Mouse (Mus musculus): Measurements from ENCODE around the gene C130026I21Rik. TPM values are rescaled to one million over a fixed set of nuclear protein-coding genes. Genes with fewer than 3 reads are reported as not detected.
"Not testable (repeated sequence)": the region's sequence is repeated elsewhere in the genome, so short reads cannot be mapped to it uniquely, and the experiment has no call there.

Gene C130026I21Rik
- polyA plus RNA-seq, 1 experiment from 2014 or later, result 0.26 TPM

- ATAC-seq; H3K27me3 ChIP-seq (ENCODE audit: control insufficient read depth, insufficient read depth, low read depth, low read length); H3K4me1 ChIP-seq (ENCODE audit: control insufficient read depth, insufficient read depth, low read length); H3K9ac ChIP-seq (ENCODE audit: low read depth, low read length); H3K27ac ChIP-seq (ENCODE audit: low read length); H3K9me3 ChIP-seq (replicated peaks; ENCODE audit: control insufficient read depth, low read length, poor library complexity, severe bottlenecking); H3K36me3 ChIP-seq (ENCODE audit: control insufficient read depth, insufficient read depth, low read length); H3K4me2 ChIP-seq (ENCODE audit: low read length); H3K4me3 ChIP-seq (ENCODE audit: low read depth, low read length): not testable (repeated sequence)
- WGBS, result 81% methylated on average over 6 of the region's 7 CpGs
Observed at GRCm38 (mm10) chr1:85093011-85093572, 177.3 kb downstream of the C130026I21Rik start.

DNA sequence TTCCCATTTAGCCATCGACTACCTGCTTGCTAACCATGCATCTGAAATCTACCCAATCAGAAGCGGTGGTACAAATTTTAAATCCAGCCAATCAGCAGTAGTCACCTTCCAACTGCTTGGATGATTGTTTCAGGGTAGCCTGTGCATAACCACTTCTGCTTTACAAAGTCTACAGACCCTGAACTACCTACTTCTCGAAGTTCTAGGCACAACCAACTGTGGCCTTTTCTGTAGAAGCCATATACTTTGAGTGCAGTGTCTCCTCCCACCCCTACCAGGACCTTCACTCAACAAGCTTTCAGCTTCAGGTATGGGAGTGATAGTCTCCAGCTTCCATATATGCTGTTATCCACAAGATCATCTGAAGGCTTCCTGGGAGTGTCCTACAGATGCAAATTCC, 178.2 kb downstream of the C130026I21Rik start:
- H3K27me3 ChIP-seq (ENCODE audit: control insufficient read depth, insufficient read depth, low read depth, low read length); H3K9ac ChIP-seq (ENCODE audit: low read depth, low read length); H3K4me3 ChIP-seq (ENCODE audit: low read depth, low read length); H3K4me2 ChIP-seq (ENCODE audit: low read length); ATAC-seq; H3K4me1 ChIP-seq (ENCODE audit: control insufficient read depth, insufficient read depth, low read length); H3K36me3 ChIP-seq (ENCODE audit: control insufficient read depth, insufficient read depth, low read length); H3K27ac ChIP-seq (ENCODE audit: low read length); H3K9me3 ChIP-seq (replicated peaks; ENCODE audit: control insufficient read depth, low read length, poor library complexity, severe bottlenecking): not testable (repeated sequence)
- WGBS, result 44% methylated on average over 1 of the region's 3 CpGs

DNA sequence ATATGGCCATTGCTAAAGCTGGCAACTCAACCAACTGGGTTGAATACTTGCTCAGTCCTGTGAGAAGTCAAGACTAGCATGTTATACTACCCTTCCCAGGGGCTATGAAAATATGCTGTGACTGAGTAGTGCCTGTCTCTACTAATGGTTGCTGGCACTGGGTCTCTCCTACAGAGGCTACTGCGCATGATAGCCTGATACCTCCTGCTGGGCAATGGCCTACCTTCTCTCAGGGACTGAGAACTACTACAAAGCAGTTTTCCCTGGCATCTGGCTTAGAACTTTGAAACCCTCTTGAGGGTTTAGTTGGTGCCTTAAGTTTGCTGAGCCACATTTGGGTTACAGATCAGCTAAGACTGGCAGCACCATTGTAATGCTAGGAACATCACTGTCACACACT, 184.2 kb downstream of the C130026I21Rik start:
- H3K9ac ChIP-seq (ENCODE audit: low read depth, low read length); ATAC-seq; H3K27me3 ChIP-seq (ENCODE audit: control insufficient read depth, insufficient read depth, low read depth, low read length); H3K4me2 ChIP-seq (ENCODE audit: low read length); H3K36me3 ChIP-seq (ENCODE audit: control insufficient read depth, insufficient read depth, low read length); H3K9me3 ChIP-seq (replicated peaks; ENCODE audit: control insufficient read depth, low read length, poor library complexity, severe bottlenecking); H3K4me3 ChIP-seq (ENCODE audit: low read depth, low read length); H3K27ac ChIP-seq (ENCODE audit: low read length); H3K4me1 ChIP-seq (ENCODE audit: control insufficient read depth, insufficient read depth, low read length): not testable (repeated sequence)
- WGBS, result 50% methylated on average over 1 of the region's 1 CpGs

DNA sequence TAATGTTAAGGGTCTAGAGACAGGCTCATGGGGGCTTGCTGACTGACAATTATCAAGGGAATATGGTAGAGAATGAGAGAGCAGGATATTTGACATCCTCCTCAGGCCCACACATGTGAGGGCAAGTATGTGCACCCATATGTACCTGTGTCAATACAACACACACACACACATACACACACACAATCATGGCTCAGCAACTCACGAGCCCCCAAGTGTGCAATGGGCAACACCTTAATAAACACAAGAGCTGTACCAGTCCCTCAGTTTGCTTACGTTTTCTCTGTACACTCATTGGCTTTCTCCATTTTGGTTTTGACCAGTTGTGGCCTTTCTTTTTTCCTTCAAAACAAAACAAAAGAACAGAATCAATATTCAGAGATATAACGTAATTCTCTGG, 185.6 kb downstream of the C130026I21Rik start:
- H3K27me3 ChIP-seq (ENCODE audit: control insufficient read depth, insufficient read depth, low read depth, low read length); H3K36me3 ChIP-seq (ENCODE audit: control insufficient read depth, insufficient read depth, low read length); H3K4me2 ChIP-seq (ENCODE audit: low read length); H3K9ac ChIP-seq (ENCODE audit: low read depth, low read length); ATAC-seq; H3K4me1 ChIP-seq (ENCODE audit: control insufficient read depth, insufficient read depth, low read length); H3K4me3 ChIP-seq (ENCODE audit: low read depth, low read length); H3K27ac ChIP-seq (ENCODE audit: low read length); H3K9me3 ChIP-seq (replicated peaks; ENCODE audit: control insufficient read depth, low read length, poor library complexity, severe bottlenecking): not testable (repeated sequence)
- WGBS, result 53% methylated on average over 3 of the region's 3 CpGs

- H3K27ac ChIP-seq (ENCODE audit: low read length); H3K36me3 ChIP-seq (ENCODE audit: control insufficient read depth, insufficient read depth, low read length); ATAC-seq: not testable (repeated sequence)
Observed at GRCm38 (mm10) chr1:85073099-85073498, 197.3 kb downstream of the C130026I21Rik start.

DNA sequence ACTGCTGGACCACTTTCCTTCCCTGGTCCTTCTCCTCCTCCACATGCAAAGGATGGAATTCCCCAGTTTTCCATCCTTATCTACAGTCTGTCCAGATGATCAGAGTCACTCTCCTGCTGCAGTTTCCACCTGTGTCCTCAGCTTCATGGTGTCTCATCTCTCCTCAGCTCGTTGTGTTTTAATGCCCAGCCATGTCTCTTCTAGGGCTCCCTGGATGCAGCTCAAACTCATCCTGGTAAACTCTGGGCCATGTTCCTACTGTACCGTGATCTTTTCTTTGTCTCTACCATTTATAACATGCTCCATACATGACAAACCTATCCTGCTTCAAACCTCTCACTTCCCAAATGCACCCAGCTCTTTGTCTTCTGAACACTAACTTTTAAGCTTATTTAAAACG, 198.7 kb downstream of the C130026I21Rik start:
- ATAC-seq; H3K9me3 ChIP-seq (replicated peaks; ENCODE audit: control insufficient read depth, low read length, poor library complexity, severe bottlenecking): not testable (repeated sequence)
- WGBS, result 69% methylated on average over 3 of the region's 3 CpGs

More at GRCm38 (mm10) chr1:85073099-85073498, 197.3 kb downstream of the C130026I21Rik start:
- not testable (repeated sequence) for H3K4me2 ChIP-seq (ENCODE audit: low read length); H3K4me3 ChIP-seq (ENCODE audit: low read depth, low read length); H3K9ac ChIP-seq (ENCODE audit: low read depth, low read length); H3K27me3 ChIP-seq (ENCODE audit: control insufficient read depth, insufficient read depth, low read depth, low read length); H3K4me1 ChIP-seq (ENCODE audit: control insufficient read depth, insufficient read depth, low read length); H3K9me3 ChIP-seq (replicated peaks; ENCODE audit: control insufficient read depth, low read length, poor library complexity, severe bottlenecking)
- 66% methylated on average over 3 of the region's 3 CpGs for WGBS

GRCm38 (mm10) chr1:85035801-85036200, 234.6 kb downstream of the C130026I21Rik start:
- not testable (repeated sequence) for ATAC-seq; H3K36me3 ChIP-seq (ENCODE audit: control insufficient read depth, insufficient read depth, low read length); H3K4me3 ChIP-seq (ENCODE audit: low read depth, low read length); H3K27me3 ChIP-seq (ENCODE audit: control insufficient read depth, insufficient read depth, low read depth, low read length); H3K9me3 ChIP-seq (replicated peaks; ENCODE audit: control insufficient read depth, low read length, poor library complexity, severe bottlenecking); H3K4me2 ChIP-seq (ENCODE audit: low read length); H3K27ac ChIP-seq (ENCODE audit: low read length); H3K4me1 ChIP-seq (ENCODE audit: control insufficient read depth, insufficient read depth, low read length); H3K9ac ChIP-seq (ENCODE audit: low read depth, low read length)
- WGBS, result 78% methylated on average over 4 of the region's 6 CpGs

More for the DNA sequence above, 198.7 kb downstream of the C130026I21Rik start:
- not testable (repeated sequence) for H3K27me3 ChIP-seq (ENCODE audit: control insufficient read depth, insufficient read depth, low read depth, low read length); H3K9ac ChIP-seq (ENCODE audit: low read depth, low read length); H3K27ac ChIP-seq (ENCODE audit: low read length); H3K4me1 ChIP-seq (ENCODE audit: control insufficient read depth, insufficient read depth, low read length); H3K4me2 ChIP-seq (ENCODE audit: low read length); H3K36me3 ChIP-seq (ENCODE audit: control insufficient read depth, insufficient read depth, low read length); H3K4me3 ChIP-seq (ENCODE audit: low read depth, low read length)

- WGBS, result 93% methylated on average over 3 of the region's 4 CpGs
- not testable (repeated sequence) for H3K9ac ChIP-seq (ENCODE audit: low read depth, low read length)
Observed at GRCm38 (mm10) chr1:85034394-85034793, 236.0 kb downstream of the C130026I21Rik start.

GRCm38 (mm10) chr1:85033616-85034015, 236.8 kb downstream of the C130026I21Rik start:
- not testable (repeated sequence) for H3K4me1 ChIP-seq (ENCODE audit: control insufficient read depth, insufficient read depth, low read length); H3K4me2 ChIP-seq (ENCODE audit: low read length); H3K9ac ChIP-seq (ENCODE audit: low read depth, low read length); H3K27me3 ChIP-seq (ENCODE audit: control insufficient read depth, insufficient read depth, low read depth, low read length); H3K4me3 ChIP-seq (ENCODE audit: low read depth, low read length); H3K9me3 ChIP-seq (replicated peaks; ENCODE audit: control insufficient read depth, low read length, poor library complexity, severe bottlenecking); ATAC-seq; H3K27ac ChIP-seq (ENCODE audit: low read length); H3K36me3 ChIP-seq (ENCODE audit: control insufficient read depth, insufficient read depth, low read length)
- 96% methylated on average over 5 of the region's 6 CpGs for WGBS

More at GRCm38 (mm10) chr1:85034394-85034793, 236.0 kb downstream of the C130026I21Rik start:
- not testable (repeated sequence) for H3K27ac ChIP-seq (ENCODE audit: low read length); H3K4me3 ChIP-seq (ENCODE audit: low read depth, low read length); H3K4me2 ChIP-seq (ENCODE audit: low read length); H3K36me3 ChIP-seq (ENCODE audit: control insufficient read depth, insufficient read depth, low read length); ATAC-seq; H3K4me1 ChIP-seq (ENCODE audit: control insufficient read depth, insufficient read depth, low read length); H3K27me3 ChIP-seq (ENCODE audit: control insufficient read depth, insufficient read depth, low read depth, low read length); H3K9me3 ChIP-seq (replicated peaks; ENCODE audit: control insufficient read depth, low read length, poor library complexity, severe bottlenecking)
